Mouse (Mus musculus): ENCODE results near the gene Pink1.

DNA sequence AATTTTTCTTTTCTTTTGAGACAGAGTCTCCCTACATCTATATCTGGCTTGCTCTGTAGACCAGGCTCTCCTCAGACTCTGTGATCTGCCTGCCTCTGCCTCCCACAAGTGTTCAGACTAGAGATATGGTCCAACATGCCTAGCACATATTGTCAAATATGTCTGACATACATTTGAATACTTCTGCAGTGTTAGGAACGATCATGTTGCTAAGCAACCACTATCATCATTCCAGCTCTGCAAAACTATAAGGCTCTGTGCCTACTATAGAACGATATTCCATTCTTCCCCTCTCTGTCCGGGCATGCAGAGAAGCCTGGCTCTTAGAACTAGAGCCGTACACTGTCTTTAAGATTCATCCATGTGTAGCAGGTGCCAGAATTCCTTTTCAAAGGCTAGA, 3.4 kb downstream of the Pink1 start:
- TF ChIP-seq EP300 (IDR thresholded peaks at IDR 0.05; ENCODE audit: low read depth) (no peak), CTCF (IDR thresholded peaks at IDR 0.05; ENCODE audit: low read depth) (no peak)

All from liver, embryonic 14.5 days (tissue).